Mouse (Mus musculus) heart, embryonic 16.5 days (tissue): Measurements from ENCODE around the gene Mlkl. TPM values are rescaled to one million over a fixed set of nuclear protein-coding genes. Genes with fewer than 3 reads are reported as not detected.

Experiments
- ATAC-seq: fragments of 200-750 bp; cut with Nextera tagmentation; replicated peaks from 2 replicates; pipeline ENCODE4 v1.8.0; 2017; ENCODE audit warnings: moderate number of reproducible peaks; ENCODE audit not compliant: insufficient read depth, low FRiP score; ENCODE audit errors: extremely low read depth
- H3K27ac ChIP-seq: fragments of 300-500 bp; sonication (generic); 2 replicates; pipeline ENCODE4 v1.5.1; 2014; ENCODE audit warnings: mild to moderate bottlenecking, low read length, control low read depth, moderate library complexity
- H3K27me3 ChIP-seq: fragments of 300-500 bp; sonication (generic); 2 replicates; pipeline ENCODE4 v1.6.1; 2014; ENCODE audit warnings: low read length, mixed read lengths; ENCODE audit not compliant: control insufficient read depth, insufficient read depth
- H3K36me3 ChIP-seq: fragments of 300-500 bp; sonication (generic); 2 replicates; pipeline ENCODE4 v1.6.1; 2014; ENCODE audit not compliant: control insufficient read depth, insufficient read depth
- H3K4me1 ChIP-seq: fragments of 300-500 bp; sonication (generic); 2 replicates; pipeline ENCODE4 v1.6.1; 2014; ENCODE audit warnings: low read length, mixed read lengths; ENCODE audit not compliant: control insufficient read depth, insufficient read depth
- H3K4me2 ChIP-seq: fragments of 300-500 bp; sonication (generic); 2 replicates; pipeline ENCODE4 v1.6.1; 2014; ENCODE audit warnings: low read depth, mild to moderate bottlenecking, control low read depth, low read length
- H3K4me3 ChIP-seq: fragments of 300-500 bp; sonication (generic); 2 replicates; pipeline ENCODE4 v1.5.1; 2014; ENCODE audit warnings: mild to moderate bottlenecking, control low read depth, low read length
- H3K9ac ChIP-seq: fragments of 300-500 bp; sonication (generic); 2 replicates; pipeline ENCODE4 v1.6.1; 2014; ENCODE audit warnings: low read length, control low read depth
- H3K9me3 ChIP-seq: fragments of 300-500 bp; sonication (generic); replicated peaks from 2 replicates; pipeline ENCODE4 v1.6.1; 2016; ENCODE audit warnings: low read length; ENCODE audit not compliant: control insufficient read depth
- WGBS: fragments of 180-500 bp; shearing (Covaris S2); extraction: QIAGEN DNeasy Blood & Tissue Kit; methylation state at CpG from one replicate; pipeline ENCODE4 v1.1.7; 2014; 5-methylcytosine and 5-hydroxymethylcytosine counted together
- polyA plus RNA-seq: library from polyadenylated mRNA; unstranded; fragments of >200 nt; fragmentation: Nextera tagmentation; extraction: Ambion mirVana; gene quantifications from 2 replicates; pipeline ENCODE4 v1.2.1, GENCODE M21; 2015

The Mlkl gene
- polyA plus RNA-seq, 1 experiment from 2014 or later, result 3.0 TPM

GRCm38 (mm10) chr8:111359936-111360335 is 22.0 kb upstream of the Mlkl start:
- H3K27me3 ChIP-seq, result no peaks in the 10 kb centered on the region
- ATAC-seq, result no peak
- 64% methylated on average over 5 of the region's 5 CpGs for WGBS

GRCm38 (mm10) chr8:111358905-111359304 is 20.9 kb upstream of the Mlkl start:
- no peak overlapping the region for H3K4me2 ChIP-seq
- no peaks in the 10 kb centered on the region for H3K36me3 ChIP-seq
- no peak overlapping the region for H3K4me3 ChIP-seq
- WGBS, result 45% methylated on average over 1 of the region's 1 CpGs
- no peaks in the 10 kb centered on the region for H3K9me3 ChIP-seq
- H3K27ac ChIP-seq, result no peak overlapping the region
- H3K9ac ChIP-seq, result no peak overlapping the region
- no peak for ATAC-seq
- H3K4me1 ChIP-seq, result no peaks in the 10 kb centered on the region
- no peaks in the 10 kb centered on the region for H3K27me3 ChIP-seq

More at GRCm38 (mm10) chr8:111359936-111360335, 22.0 kb upstream of the Mlkl start:
- Histone ChIP-seq H3K36me3 (no peaks in the 10 kb centered on the region), H3K4me2 (no peak overlapping the region), H3K9me3 (no peaks in the 10 kb centered on the region), H3K4me3 (no peak overlapping the region), H3K9ac (no peak overlapping the region), H3K27ac (no peak overlapping the region), H3K4me1 (no peaks in the 10 kb centered on the region)

GRCm38 (mm10) chr8:111357433-111357832 is 19.5 kb upstream of the Mlkl start:
- ATAC-seq, result no peak
- Histone ChIP-seq H3K4me1 (no peaks in the 10 kb centered on the region), H3K4me3 (no peak overlapping the region), H3K4me2 (no peak overlapping the region), H3K27me3 (no peaks in the 10 kb centered on the region), H3K27ac (no peak overlapping the region), H3K9ac (no peak overlapping the region), H3K36me3 (no peaks in the 10 kb centered on the region), H3K9me3 (no peaks in the 10 kb centered on the region)
- 72% methylated on average over 4 of the region's 4 CpGs for WGBS

- H3K36me3 ChIP-seq, result no peaks in the 10 kb centered on the region
- WGBS, result 80% methylated on average over 9 of the region's 9 CpGs
- H3K27me3 ChIP-seq, result no peaks in the 10 kb centered on the region
- no peak overlapping the region for H3K4me3 ChIP-seq
- H3K9me3 ChIP-seq, result no peaks in the 10 kb centered on the region
- no peak overlapping the region for H3K4me2 ChIP-seq
- H3K4me1 ChIP-seq, result no peaks in the 10 kb centered on the region
- no peak overlapping the region for H3K9ac ChIP-seq
- no peak for ATAC-seq
- H3K27ac ChIP-seq, result no peak overlapping the region
These were observed 15.5 kb upstream of the Mlkl start for GRCm38 (mm10) chr8:111353497-111353896.

GRCm38 (mm10) chr8:111352289-111352688 is 14.3 kb upstream of the Mlkl start:
- no peak overlapping the region for H3K4me2 ChIP-seq
- H3K27ac ChIP-seq, result no peak overlapping the region
- 77% methylated on average over 5 of the region's 5 CpGs for WGBS
- H3K4me1 ChIP-seq, result no peaks in the 10 kb centered on the region
- H3K9me3 ChIP-seq, result no peaks in the 10 kb centered on the region
- H3K36me3 ChIP-seq, result no peaks in the 10 kb centered on the region
- no peak overlapping the region for H3K4me3 ChIP-seq
- no peak for ATAC-seq
- no peaks in the 10 kb centered on the region for H3K27me3 ChIP-seq
- H3K9ac ChIP-seq, result no peak overlapping the region

GRCm38 (mm10) chr8:111350577-111350976 is 12.6 kb upstream of the Mlkl start:
- H3K9ac ChIP-seq, result no peak overlapping the region
- no peaks in the 10 kb centered on the region for H3K4me1 ChIP-seq
- no peaks in the 10 kb centered on the region for H3K27me3 ChIP-seq
- H3K4me3 ChIP-seq, result no peak overlapping the region
- no peaks in the 10 kb centered on the region for H3K36me3 ChIP-seq
- no peak overlapping the region for H3K4me2 ChIP-seq
- H3K27ac ChIP-seq, result no peak overlapping the region
- 80% methylated on average over 6 of the region's 6 CpGs for WGBS
- ATAC-seq, result no peak
- H3K9me3 ChIP-seq, result no peaks in the 10 kb centered on the region

- no peak for ATAC-seq
- 8% methylated on average over 5 of the region's 5 CpGs for WGBS
These were observed 5.2 kb upstream of the Mlkl start for GRCm38 (mm10) chr8:111343225-111343624.

GRCm38 (mm10) chr8:111340186-111340585 is 2.2 kb upstream of the Mlkl start:
- no peak overlapping the region for H3K4me3 ChIP-seq
- H3K36me3 ChIP-seq, result no peaks in the 10 kb centered on the region
- H3K9me3 ChIP-seq, result no peaks in the 10 kb centered on the region
- peaks cover 7% of the 10 kb centered on the region for H3K4me1 ChIP-seq
- no peak overlapping the region for H3K4me2 ChIP-seq
- no peaks in the 10 kb centered on the region; the same call in 1 of the 2 replicates for H3K27me3 ChIP-seq
- WGBS, result 55% methylated on average over 3 of the region's 3 CpGs
- H3K27ac ChIP-seq, result no peak overlapping the region
- H3K9ac ChIP-seq, result no peak overlapping the region
- no peak for ATAC-seq

More at GRCm38 (mm10) chr8:111343225-111343624, 5.2 kb upstream of the Mlkl start:
- H3K4me3 ChIP-seq, result no peak overlapping the region
- H3K27ac ChIP-seq, result no peak overlapping the region
- peaks cover 2% of the 10 kb centered on the region for H3K4me1 ChIP-seq
- no peaks in the 10 kb centered on the region for H3K27me3 ChIP-seq
- no peaks in the 10 kb centered on the region for H3K9me3 ChIP-seq
- no peaks in the 10 kb centered on the region for H3K36me3 ChIP-seq
- no peak overlapping the region for H3K9ac ChIP-seq
- no peak overlapping the region for H3K4me2 ChIP-seq

GRCm38 (mm10) chr8:111338370-111339208 is 612 bp upstream of the Mlkl start:
- Histone ChIP-seq H3K4me1 (peaks cover 7% of the 10 kb centered on the region), H3K4me3 (peak overlapping the region; percentile 76), H3K27ac (peak overlapping the region; percentile 71), H3K27me3 (no peaks in the 10 kb centered on the region; the same call in 1 of the 2 replicates), H3K4me2 (peak overlapping the region; percentile 97), H3K9me3 (no peaks in the 10 kb centered on the region), H3K36me3 (no peaks in the 10 kb centered on the region), H3K9ac (peak overlapping the region; percentile 72)
- WGBS, result 31% methylated on average over 12 of the region's 12 CpGs
- ATAC-seq, result no peak
